Mouse (Mus musculus) limb, embryonic 10.5 days (tissue): Measurements from ENCODE around the gene Por. TPM values are rescaled to one million over a fixed set of nuclear protein-coding genes. Genes with fewer than 3 reads are reported as not detected.

Experiments
- DNase-seq: peaks from one replicate; pipeline ENCODE4 v3.0.0-alpha.2; 2017; ENCODE audit warnings: low spot score
- H3K27ac ChIP-seq: fragments of 300-500 bp; sonication (generic); 2 replicates; pipeline ENCODE4 v1.5.1; 2016; ENCODE audit warnings: mild to moderate bottlenecking
- H3K27me3 ChIP-seq: fragments of 300-500 bp; sonication (generic); 2 replicates; pipeline ENCODE4 v1.6.1; 2016; ENCODE audit warnings: low read depth, mild to moderate bottlenecking; ENCODE audit not compliant: poor library complexity, severe bottlenecking
- H3K36me3 ChIP-seq: fragments of 300-500 bp; sonication (generic); 2 replicates; pipeline ENCODE4 v1.6.1; 2016; ENCODE audit warnings: mild to moderate bottlenecking, moderate library complexity
- H3K4me1 ChIP-seq: fragments of 300-500 bp; sonication (generic); 2 replicates; pipeline ENCODE4 v1.6.1; 2016
- H3K4me3 ChIP-seq: fragments of 300-500 bp; sonication (generic); 2 replicates; pipeline ENCODE4 v1.5.1; 2016; ENCODE audit warnings: mild to moderate bottlenecking, moderate library complexity
- H3K9me3 ChIP-seq: fragments of 300-500 bp; sonication (generic); replicated peaks from 2 replicates; pipeline ENCODE4 v1.6.1; 2016; ENCODE audit warnings: mild to moderate bottlenecking
- WGBS: fragments of 180-500 bp; shearing (Covaris S2); methylation state at CpG from one replicate; pipeline ENCODE4 v1.1.7; 2016; 5-methylcytosine and 5-hydroxymethylcytosine counted together
- polyA plus RNA-seq: library from polyadenylated mRNA; unstranded; fragments of >200 nt; fragmentation: Nextera tagmentation; extraction: Ambion mirVana; gene quantifications from 2 replicates; pipeline ENCODE4 v1.2.1, GENCODE M21; 2016

Por gene
- polyA plus RNA-seq, 1 experiment from 2014 or later: 179 TPM

GRCm38 (mm10) chr5:135736544-135736943 is 66.7 kb downstream of the Por start:
- no peaks in the 10 kb centered on the region for H3K4me1 ChIP-seq
- no peaks in the 10 kb centered on the region for H3K9me3 ChIP-seq
- no peaks in the 10 kb centered on the region for H3K27me3 ChIP-seq
- DNase-seq: no peak
- H3K36me3 ChIP-seq: peaks cover 87% of the 10 kb centered on the region
- no peak overlapping the region for H3K27ac ChIP-seq
- no peak overlapping the region for H3K4me3 ChIP-seq
- WGBS: 87% methylated on average over 16 of the region's 16 CpGs

GRCm38 (mm10) chr5:135737154-135737553 is 67.3 kb downstream of the Por start:
- H3K4me3 ChIP-seq: no peak overlapping the region
- H3K27me3 ChIP-seq: no peaks in the 10 kb centered on the region
- no peak for DNase-seq
- 86% methylated on average over 7 of the region's 7 CpGs for WGBS
- H3K9me3 ChIP-seq: no peaks in the 10 kb centered on the region
- no peak overlapping the region for H3K27ac ChIP-seq
- peaks cover 86% of the 10 kb centered on the region for H3K36me3 ChIP-seq
- no peaks in the 10 kb centered on the region for H3K4me1 ChIP-seq

GRCm38 (mm10) chr5:135738266-135738665 is 68.4 kb downstream of the Por start:
- Histone ChIP-seq H3K4me3 (no peak overlapping the region), H3K4me1 (peaks cover 10% of the 10 kb centered on the region), H3K27me3 (no peaks in the 10 kb centered on the region), H3K9me3 (no peaks in the 10 kb centered on the region), H3K36me3 (peaks cover 75% of the 10 kb centered on the region), H3K27ac (no peak overlapping the region)
- DNase-seq: no peak
- WGBS: 19% methylated on average over 6 of the region's 6 CpGs

GRCm38 (mm10) chr5:135742156-135742555 is 72.3 kb downstream of the Por start:
- WGBS: 79% methylated on average over 10 of the region's 10 CpGs
- peaks cover 27% of the 10 kb centered on the region for H3K4me1 ChIP-seq
- peaks cover 36% of the 10 kb centered on the region for H3K36me3 ChIP-seq
- peak; percentile 56 for DNase-seq
- no peaks in the 10 kb centered on the region for H3K9me3 ChIP-seq
- H3K4me3 ChIP-seq: no peak overlapping the region
- H3K27me3 ChIP-seq: peaks cover 5% of the 10 kb centered on the region
- no peak overlapping the region for H3K27ac ChIP-seq

- peak overlapping the region; percentile 83 for H3K27ac ChIP-seq
- WGBS: 21% methylated on average over 18 of the region's 18 CpGs
- peak overlapping the region; percentile 82 for H3K4me3 ChIP-seq
- DNase-seq: peak; percentile 54
- H3K36me3 ChIP-seq: peaks cover 26% of the 10 kb centered on the region
- peaks cover 5% of the 10 kb centered on the region for H3K27me3 ChIP-seq
- no peaks in the 10 kb centered on the region for H3K9me3 ChIP-seq
- H3K4me1 ChIP-seq: peaks cover 27% of the 10 kb centered on the region
Measured at GRCm38 (mm10) chr5:135742941-135743740, 73.3 kb downstream of the Por start.

- H3K4me3 ChIP-seq: peak within 1 kb of the TSS; percentile 82
- peak within 1 kb of the TSS; percentile 83 for H3K27ac ChIP-seq
- under 1% methylated on average over 60 of the region's 60 CpGs for WGBS
- H3K4me1 ChIP-seq: peaks cover 27% of the 10 kb centered on the region
- H3K36me3 ChIP-seq: peaks cover 24% of the 10 kb centered on the region
- peak; percentile 94 for DNase-seq
- no peaks in the 10 kb centered on the region for H3K9me3 ChIP-seq
- peaks cover 5% of the 10 kb centered on the region for H3K27me3 ChIP-seq
Measured at GRCm38 (mm10) chr5:135743741-135744609, 74.1 kb downstream of the Por start, which contains the start of gene Tmem120a. TSS of gene Tmem120a (minus strand) at chr5:135744448.

GRCm38 (mm10) chr5:135744742-135745141 is 74.9 kb downstream of the Por start:
- Histone ChIP-seq H3K27me3 (peaks cover 5% of the 10 kb centered on the region), H3K27ac (peak overlapping the region; percentile 83)
- no peak for DNase-seq

GRCm38 (mm10) chr5:135751041-135751440 is 81.2 kb downstream of the Por start:
- no peaks in the 10 kb centered on the region for H3K4me1 ChIP-seq
- 83% methylated on average over 1 of the region's 1 CpGs for WGBS
- no peak for DNase-seq
- no peak overlapping the region for H3K27ac ChIP-seq
- H3K4me3 ChIP-seq: no peak overlapping the region
- no peaks in the 10 kb centered on the region for H3K9me3 ChIP-seq
- no peaks in the 10 kb centered on the region for H3K36me3 ChIP-seq
- peaks cover under 1% of the 10 kb centered on the region; the same call in 1 of the 2 replicates for H3K27me3 ChIP-seq

More at GRCm38 (mm10) chr5:135744742-135745141, 74.9 kb downstream of the Por start:
- H3K4me3 ChIP-seq: peak overlapping the region; percentile 82
- H3K36me3 ChIP-seq: peaks cover 19% of the 10 kb centered on the region
- peaks cover 27% of the 10 kb centered on the region for H3K4me1 ChIP-seq
- WGBS: 17% methylated on average over 12 of the region's 12 CpGs
- no peaks in the 10 kb centered on the region for H3K9me3 ChIP-seq

- Histone ChIP-seq H3K36me3 (no peaks in the 10 kb centered on the region), H3K4me3 (no peak overlapping the region), H3K27ac (no peak overlapping the region), H3K27me3 (no peaks in the 10 kb centered on the region), H3K4me1 (no peaks in the 10 kb centered on the region), H3K9me3 (no peaks in the 10 kb centered on the region)
- no peak for DNase-seq
- WGBS: 77% methylated on average over 2 of the region's 2 CpGs
Measured at GRCm38 (mm10) chr5:135751595-135751994, 81.8 kb downstream of the Por start.

- H3K36me3 ChIP-seq: no peaks in the 10 kb centered on the region
- 71% methylated on average over 3 of the region's 3 CpGs for WGBS
- H3K4me1 ChIP-seq: no peaks in the 10 kb centered on the region
- H3K27me3 ChIP-seq: no peaks in the 10 kb centered on the region
- DNase-seq: no peak
- no peaks in the 10 kb centered on the region for H3K9me3 ChIP-seq
- no peak overlapping the region for H3K4me3 ChIP-seq
- H3K27ac ChIP-seq: no peak overlapping the region
Measured at GRCm38 (mm10) chr5:135761881-135762280, 92.0 kb downstream of the Por start.

GRCm38 (mm10) chr5:135763526-135763925 is 93.7 kb downstream of the Por start:
- no peaks in the 10 kb centered on the region for H3K4me1 ChIP-seq
- no peaks in the 10 kb centered on the region for H3K9me3 ChIP-seq
- H3K27me3 ChIP-seq: no peaks in the 10 kb centered on the region
- no peak overlapping the region for H3K4me3 ChIP-seq
- no peak overlapping the region for H3K27ac ChIP-seq
- WGBS: 4% methylated on average over 7 of the region's 7 CpGs
- peak; percentile 87 for DNase-seq
- H3K36me3 ChIP-seq: no peaks in the 10 kb centered on the region

GRCm38 (mm10) chr5:135764971-135765370 is 95.1 kb downstream of the Por start:
- no peaks in the 10 kb centered on the region for H3K4me1 ChIP-seq
- no peak for DNase-seq
- no peaks in the 10 kb centered on the region for H3K9me3 ChIP-seq
- no peak overlapping the region for H3K27ac ChIP-seq
- no peak overlapping the region for H3K4me3 ChIP-seq
- WGBS: 75% methylated on average over 3 of the region's 3 CpGs
- no peaks in the 10 kb centered on the region for H3K27me3 ChIP-seq
- no peaks in the 10 kb centered on the region for H3K36me3 ChIP-seq

GRCm38 (mm10) chr5:135772519-135772918 is 102.7 kb downstream of the Por start:
- Histone ChIP-seq H3K27ac (no peak overlapping the region), H3K36me3 (no peaks in the 10 kb centered on the region), H3K9me3 (no peaks in the 10 kb centered on the region), H3K4me3 (no peak overlapping the region), H3K4me1 (peaks cover 3% of the 10 kb centered on the region), H3K27me3 (no peaks in the 10 kb centered on the region)
- no peak for DNase-seq
- WGBS: 72% methylated on average over 3 of the region's 3 CpGs
